Comparison of ENCODE assay signal across 8 mouse cellular contexts in the genomic region with DNA sequence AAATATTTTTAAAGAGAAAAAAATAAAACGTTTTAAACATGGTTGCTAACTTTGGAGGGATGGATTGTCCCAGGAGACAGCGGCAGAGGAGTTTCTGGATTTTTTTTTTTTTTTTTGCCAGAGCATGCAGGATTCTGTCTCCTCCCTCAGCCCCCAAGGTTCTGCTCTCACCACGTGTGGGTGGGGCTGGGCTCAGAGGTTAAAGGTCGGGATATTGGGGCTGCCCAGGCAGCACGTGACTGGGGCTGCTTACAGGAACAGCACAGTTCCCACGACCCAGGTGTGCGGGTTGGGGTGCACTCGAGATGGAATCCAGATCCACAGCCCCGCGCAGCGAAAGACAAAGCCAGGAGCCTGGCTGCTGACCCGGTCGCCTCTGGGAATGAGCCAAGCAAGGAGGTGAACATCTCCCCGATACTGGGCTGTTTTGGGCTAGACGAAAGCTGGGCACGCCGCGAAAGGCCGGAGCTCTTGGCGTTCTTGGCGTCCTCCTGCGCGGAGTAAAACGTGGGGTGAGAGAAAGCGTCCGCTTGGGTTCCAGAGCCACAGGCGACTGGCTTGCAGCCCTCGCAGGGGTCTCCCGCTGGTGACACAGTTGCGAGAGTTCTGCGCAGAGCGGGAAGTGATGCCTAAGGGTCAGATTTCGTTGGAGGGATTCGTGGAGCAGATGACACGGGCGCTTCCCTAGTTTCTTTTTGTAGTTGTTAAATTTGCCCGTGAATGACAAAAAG. TPM values are rescaled to one million over a fixed set of nuclear protein-coding genes. Genes with fewer than 3 reads are reported as not detected.
DNase-seq lines count a peak whose midpoint lies in the region; ATAC-seq and TF ChIP-seq lines count a peak whose summit lies in the region.

No protein-coding gene starts in this region.

- WGBS in midbrain, embryonic 12.5 days, result under 1% methylated on average over 37 of the region's 37 CpGs
- WGBS in midbrain, postnatal 0 days, result 2% methylated on average over 37 of the region's 37 CpGs
- 1% methylated on average over 37 of the region's 37 CpGs for WGBS in intestine, postnatal 0 days

- peaks cover 75% of the 10 kb centered on the region for H3K27me3 ChIP-seq in midbrain, embryonic 12.5 days
- H3K27me3 ChIP-seq in midbrain, postnatal 0 days (ENCODE audit: insufficient read depth, low read length), result peaks cover 62% of the 10 kb centered on the region
- H3K27me3 ChIP-seq in intestine, postnatal 0 days (replicated peaks; ENCODE audit: control insufficient read depth, insufficient read depth, low read length), result peaks cover 78% of the 10 kb centered on the region
- H3K27me3 ChIP-seq in splenic B cell, adult 2 months (ENCODE audit: control insufficient read depth, insufficient read depth, low read length, poor library complexity, severe bottlenecking), result peaks cover 3% of the 10 kb centered on the region; the same call in 1 of the 2 replicates

- peak; percentile 44 to 52 for DNase-seq in cerebellum, postnatal 10 days
- no peak for DNase-seq in cerebellum, adult 11 months
- DNase-seq in midbrain, postnatal 0 days (ENCODE audit: low spot score), result no peak
- DNase-seq in splenic B cell, adult 2 months (ENCODE audit: low read depth, low spot score), result peak; percentile 36
- no peak for DNase-seq in urinary bladder, postnatal 10 days (ENCODE audit: low spot score)
- DNase-seq in ovary, adult 18-20 months (ENCODE audit: low spot score), result no peak

- H3K4me2 ChIP-seq in midbrain, embryonic 12.5 days (replicated peaks), result no peak overlapping the region
- no peak overlapping the region for H3K4me2 ChIP-seq in midbrain, postnatal 0 days (ENCODE audit: low read depth, low read length, poor library complexity, severe bottlenecking)
- H3K4me2 ChIP-seq in intestine, postnatal 0 days (replicated peaks; ENCODE audit: low read depth), result peak overlapping the region; percentile 46

- 0 out of 2 replicates have a peak overlapping the region, but pooled peaks have one; percentile 4 for H3K4me3 ChIP-seq in midbrain, embryonic 12.5 days
- H3K4me3 ChIP-seq in midbrain, postnatal 0 days (ENCODE audit: low read depth, low read length), result no peak overlapping the region
- H3K4me3 ChIP-seq in intestine, postnatal 0 days (ENCODE audit: low read depth, low read length), result peak overlapping the region; percentile 17

- peaks cover 25% of the 10 kb centered on the region for H3K4me1 ChIP-seq in midbrain, embryonic 12.5 days
- H3K4me1 ChIP-seq in midbrain, postnatal 0 days (ENCODE audit: insufficient read depth, low read length), result 0 out of 2 replicates have a peak, but pooled peaks cover 2% of the 10 kb centered on the region
- 0 out of 2 replicates have a peak, but pooled peaks cover 4% of the 10 kb centered on the region for H3K4me1 ChIP-seq in intestine, postnatal 0 days (replicated peaks; ENCODE audit: control insufficient read depth, insufficient read depth, low read length)

- H3K9me3 ChIP-seq in midbrain, embryonic 12.5 days, result no peaks in the 10 kb centered on the region
- H3K9me3 ChIP-seq in midbrain, postnatal 0 days (ENCODE audit: low read length), result no peaks in the 10 kb centered on the region
- no peaks in the 10 kb centered on the region for H3K9me3 ChIP-seq in intestine, postnatal 0 days (ENCODE audit: control insufficient read depth)

- no peak for ATAC-seq in midbrain, embryonic 12.5 days (ENCODE audit: low FRiP score, low read depth)
- no peak for ATAC-seq in midbrain, postnatal 0 days (ENCODE audit: low FRiP score)
- no peak for ATAC-seq in intestine, postnatal 0 days

- H3K9ac ChIP-seq in midbrain, embryonic 12.5 days (replicated peaks), result no peak overlapping the region
- no peak overlapping the region for H3K9ac ChIP-seq in midbrain, postnatal 0 days (replicated peaks; ENCODE audit: low read length, poor library complexity, severe bottlenecking)
- H3K9ac ChIP-seq in intestine, postnatal 0 days (ENCODE audit: low read depth, low read length), result no peak overlapping the region

- no peak overlapping the region for H3K27ac ChIP-seq in midbrain, embryonic 12.5 days (replicated peaks)
- H3K27ac ChIP-seq in midbrain, postnatal 0 days (ENCODE audit: low read depth, low read length), result no peak overlapping the region
- no peak overlapping the region for H3K27ac ChIP-seq in intestine, postnatal 0 days (ENCODE audit: low read depth, low read length)

- no peak for TF ChIP-seq CTCF in midbrain, postnatal 0 days (IDR thresholded peaks at IDR 0.05)
- TF ChIP-seq CTCF in intestine, postnatal 0 days (IDR thresholded peaks at IDR 0.05; ENCODE audit: low read depth), result no peak

- H3K36me3 ChIP-seq in midbrain, embryonic 12.5 days, result no peaks in the 10 kb centered on the region
- H3K36me3 ChIP-seq in midbrain, postnatal 0 days (ENCODE audit: insufficient read depth, low read length), result no peaks in the 10 kb centered on the region
- no peaks in the 10 kb centered on the region for H3K36me3 ChIP-seq in intestine, postnatal 0 days (ENCODE audit: control insufficient read depth, insufficient read depth)
- H3K36me3 ChIP-seq in splenic B cell, adult 2 months (ENCODE audit: control insufficient read depth, insufficient read depth, low read length, poor library complexity, severe bottlenecking), result no peaks in the 10 kb centered on the region

RNA-seq across cellular contexts. Expression of a gene that starts 3.3 kb away (rescaled TPM):
- 229 and 246 TPM in 2 replicates for polyA plus RNA-seq in midbrain, embryonic 12.5 days (2016; fragmentation: Nextera tagmentation; extraction: Ambion mirVana)
- total RNA-seq in midbrain, postnatal 0 days (2014; rRNA removed), result 101 and 106 TPM in 2 replicates
- polyA plus RNA-seq in midbrain, postnatal 0 days (2015; fragmentation: Nextera tagmentation; extraction: Ambion mirVana), result 120 and 125 TPM in 2 replicates
- polyA plus RNA-seq in intestine, postnatal 0 days (2015; fragmentation: Nextera tagmentation; extraction: Ambion mirVana), result 72.3 and 74.7 TPM in 2 replicates

RNA-seq across cellular contexts. Expression of a gene that starts 8.1 kb away (rescaled TPM):
- 0.34 and 0.56 TPM in 2 replicates for polyA plus RNA-seq in midbrain, embryonic 12.5 days (2016; fragmentation: Nextera tagmentation; extraction: Ambion mirVana)
- 0.71 and 1.3 TPM in 2 replicates for total RNA-seq in midbrain, postnatal 0 days (2014; rRNA removed)
- polyA plus RNA-seq in midbrain, postnatal 0 days (2015; fragmentation: Nextera tagmentation; extraction: Ambion mirVana), result 0.66 and 1.0 TPM in 2 replicates
- polyA plus RNA-seq in intestine, postnatal 0 days (2015; fragmentation: Nextera tagmentation; extraction: Ambion mirVana), result 0.55 and 0.56 TPM in 2 replicates

RNA-seq across cellular contexts. Expression of a gene that starts 14.0 kb away (rescaled TPM):
- 0.11 and 0.16 TPM in 2 replicates for polyA plus RNA-seq in midbrain, embryonic 12.5 days (2016; fragmentation: Nextera tagmentation; extraction: Ambion mirVana)
- 0.80 and 0.88 TPM in 2 replicates for total RNA-seq in midbrain, postnatal 0 days (2014; rRNA removed)
- polyA plus RNA-seq in midbrain, postnatal 0 days (2015; fragmentation: Nextera tagmentation; extraction: Ambion mirVana), result 0.86 and 1.2 TPM in 2 replicates
- polyA plus RNA-seq in intestine, postnatal 0 days (2015; fragmentation: Nextera tagmentation; extraction: Ambion mirVana), result 0.91 and 1.4 TPM in 2 replicates

Comparison
In these comparisons a context has a peak if more than half of its experiments do, and no peak if none do; other contexts are left out.
1. DNase-seq: peak in cerebellum, postnatal 10 days (2 of 2) and splenic B cell, adult 2 months (single experiment); none in cerebellum, adult 11 months (single experiment), midbrain, postnatal 0 days (single experiment), urinary bladder, postnatal 10 days (single experiment) and ovary, adult 18-20 months (single experiment).